Mouse (Mus musculus) hematopoietic stem cell, adult 5-6 weeks (primary cell): ENCODE measurements around the gene Cdkn2aip. TPM values are rescaled to one million over a fixed set of nuclear protein-coding genes. Genes with fewer than 3 reads are reported as not detected.
A peak's percentile ranks its signal among the peaks of the same experiment; 100 is the strongest.

Experiments used
- ATAC-seq, 2 experiments: fragments of 125-278 bp in 1 of 2; replicated peaks in 1 of 2; 2 replicates each; pipeline ENCODE4 v1.8.0; 2016 to 2017; ENCODE audit warnings: inconsistent platforms in 2 of 2, mild to moderate bottlenecking in 2 of 2, moderate number of reproducible peaks in 2 of 2, low read depth in 1 of 2, moderate TSS enrichment in 1 of 2; ENCODE audit not compliant: low FRiP score in 2 of 2, poor library complexity in 2 of 2, severe bottlenecking in 2 of 2, insufficient read depth in 1 of 2, low TSS enrichment in 1 of 2
- total RNA-seq: library from RNA; stranded (forward); fragments of 172-1452, 232-1000 nt; gene quantifications from 2 replicates; pipeline ENCODE4 v1.2.3, GENCODE M21; 2017

Gene Cdkn2aip
- total RNA-seq, 1 experiment from 2014 or later: 41.6 TPM

GRCm38 (mm10) chr8:47674777-47675710, 38.7 kb downstream of the Cdkn2aip start, which contains the start of gene Ing2:
Ing2 (minus strand) TSS chr8:47675556.
- peak; percentile 77 for ATAC-seq

- no peak for ATAC-seq
Observed at GRCm38 (mm10) chr8:47674140-47674776, 39.5 kb downstream of the Cdkn2aip start.

- peak; percentile 70 to 78 for ATAC-seq
Observed at GRCm38 (mm10) chr8:47673317-47674139, 40.2 kb downstream of the Cdkn2aip start.

- no peak for ATAC-seq
Observed at GRCm38 (mm10) chr8:47664231-47664785, 49.4 kb downstream of the Cdkn2aip start.

GRCm38 (mm10) chr8:47663201-47663600, 50.5 kb downstream of the Cdkn2aip start:
- ATAC-seq: no peak

- no peak for ATAC-seq
Observed at GRCm38 (mm10) chr8:47662716-47663115, 51.0 kb downstream of the Cdkn2aip start.

- ATAC-seq: no peak
Observed at GRCm38 (mm10) chr8:47660394-47660793, 53.3 kb downstream of the Cdkn2aip start.

GRCm38 (mm10) chr8:47659463-47659862, 54.3 kb downstream of the Cdkn2aip start:
- ATAC-seq: no peak

Other genes starting within 250 kb of the Cdkn2aip start
- gene Trappc11, start 180.5 kb downstream of the Cdkn2aip start, total RNA-seq: 36.5 and 36.7 TPM in 2 replicates
- 21.6 and 30.4 TPM in 2 replicates for gene Rwdd4a, start 180.3 kb downstream of the Cdkn2aip start, total RNA-seq
- 89.2 and 90.7 TPM in 2 replicates for gene Ing2, start 38.4 kb downstream of the Cdkn2aip start, total RNA-seq
- gene Cldn24, start 108.2 kb upstream of the Cdkn2aip start, total RNA-seq: not detected in 2 replicates
- gene Cldn22, start 110.5 kb upstream of the Cdkn2aip start, total RNA-seq: not detected in 2 replicates